Mouse (Mus musculus): Measurements from ENCODE around the gene Smad6.

Smad6 gene

DNA sequence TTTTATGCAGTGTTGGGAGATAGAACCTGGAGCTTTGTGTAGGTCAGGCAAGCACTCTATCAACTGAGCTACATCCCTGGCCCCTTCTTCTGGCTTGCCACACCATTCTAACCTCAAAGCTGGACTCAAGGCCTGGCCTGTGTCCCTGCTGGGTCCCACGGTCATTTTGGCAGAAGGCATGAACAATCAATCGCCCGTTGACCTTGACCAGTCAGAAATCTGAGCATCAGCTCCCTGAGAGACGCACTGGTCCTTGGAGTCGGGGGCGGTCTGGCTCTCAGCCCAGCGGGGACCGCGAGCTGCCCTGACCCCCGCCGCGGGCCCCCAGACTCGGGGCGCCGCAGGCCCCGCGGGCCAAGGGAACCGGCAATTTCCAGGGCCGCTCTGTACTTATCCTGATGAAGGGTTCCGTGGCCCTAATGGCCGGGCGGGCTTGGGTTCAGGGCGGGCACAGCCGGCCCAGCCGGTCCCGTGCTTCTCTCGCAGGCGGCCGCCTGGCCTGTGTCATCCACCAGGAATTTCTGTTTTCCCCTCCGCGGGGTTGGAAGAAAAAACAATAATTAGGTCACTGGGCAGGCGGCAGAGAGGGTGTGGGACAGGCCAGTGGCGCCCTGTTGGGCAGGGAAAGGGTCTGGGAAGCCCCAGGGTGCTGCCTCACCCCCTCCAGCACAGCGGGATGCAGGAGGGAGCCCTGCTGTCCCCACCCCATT, 94.4 kb downstream of the Smad6 start:
- no peak for TF ChIP-seq GATA4 (IDR thresholded peaks at IDR 0.05; ENCODE audit: insufficient replicate concordance, low read length)

- no peak for TF ChIP-seq GATA4 (IDR thresholded peaks at IDR 0.05; ENCODE audit: insufficient replicate concordance, low read length)
Observed at GRCm38 (mm10) chr9:63926377-63926776, 95.5 kb downstream of the Smad6 start.

DNA sequence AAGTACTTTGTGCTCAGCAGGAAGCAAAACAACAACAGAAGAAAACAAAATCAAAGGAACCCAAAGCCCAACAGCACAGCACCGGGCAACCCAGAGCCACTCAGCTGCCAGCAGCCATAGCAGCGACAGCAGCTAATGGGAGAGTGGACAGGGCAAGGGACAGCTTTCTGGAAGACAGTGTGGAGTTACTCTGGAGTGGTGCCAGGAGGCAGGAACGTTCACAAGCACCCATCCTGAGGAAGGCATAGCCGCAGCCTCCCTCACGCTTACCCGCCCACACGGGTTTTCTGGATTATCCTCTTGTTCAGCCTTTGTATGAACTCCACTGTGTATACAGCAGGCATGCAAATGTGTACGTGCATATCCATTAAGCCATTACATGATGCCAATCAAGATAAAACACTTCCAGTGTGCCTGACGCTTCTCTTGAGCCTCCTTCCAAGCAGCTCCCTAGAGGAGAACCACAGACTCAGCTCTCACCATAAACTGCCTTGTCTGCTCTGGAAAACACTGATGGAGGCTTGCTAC, 98.6 kb downstream of the Smad6 start:
- no peak for TF ChIP-seq GATA4 (IDR thresholded peaks at IDR 0.05; ENCODE audit: insufficient replicate concordance, low read length)

GRCm38 (mm10) chr9:63919708-63920107, 102.2 kb downstream of the Smad6 start:
- TF ChIP-seq GATA4 (IDR thresholded peaks at IDR 0.05; ENCODE audit: insufficient replicate concordance, low read length) = no peak

GRCm38 (mm10) chr9:63919001-63919555, 102.8 kb downstream of the Smad6 start:
- peak; percentile 72; the same call in 1 of the 2 replicates for TF ChIP-seq GATA4 (IDR thresholded peaks at IDR 0.05; ENCODE audit: insufficient replicate concordance, low read length)

DNA sequence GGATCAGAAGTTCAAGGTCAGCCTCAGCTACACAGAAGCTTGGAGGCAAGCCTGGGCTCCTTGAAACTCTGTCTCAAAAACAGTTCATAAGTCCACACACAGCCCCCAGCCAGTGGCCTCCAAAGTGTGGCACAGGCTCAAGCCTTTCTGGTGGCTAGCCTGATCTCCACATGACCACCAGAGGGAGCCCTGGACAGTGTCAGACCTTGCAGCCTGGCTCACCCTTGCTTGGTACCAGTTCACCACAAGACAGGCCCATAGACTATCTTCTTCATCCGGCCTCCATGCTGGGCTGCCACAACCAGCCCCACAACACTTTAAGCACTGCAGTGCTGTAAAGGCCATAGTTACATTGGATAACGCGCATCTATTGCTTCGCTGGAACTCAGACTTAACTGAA, 103.6 kb downstream of the Smad6 start:
- TF ChIP-seq GATA4 (IDR thresholded peaks at IDR 0.05; ENCODE audit: insufficient replicate concordance, low read length) = no peak

DNA sequence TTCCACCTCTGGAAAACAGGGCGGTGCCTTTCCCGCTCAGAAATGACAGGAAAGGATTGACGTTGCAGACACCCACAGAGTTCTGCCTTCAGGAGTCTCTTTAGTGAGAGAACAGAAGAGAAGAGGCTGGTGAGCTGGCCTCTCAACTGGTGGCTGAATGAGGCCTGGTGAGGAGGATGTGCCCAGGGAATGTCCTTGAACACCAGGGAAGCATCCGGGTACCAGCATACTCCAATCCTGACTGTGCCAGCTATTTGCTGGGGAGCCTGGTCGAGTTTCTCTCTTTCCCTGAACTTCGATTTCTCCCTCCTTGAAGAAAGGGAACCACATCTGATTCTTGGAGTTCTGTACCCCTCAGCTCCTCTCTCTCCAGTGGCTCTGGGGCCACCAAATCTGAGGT, 105.4 kb downstream of the Smad6 start:
- no peak for TF ChIP-seq GATA4 (IDR thresholded peaks at IDR 0.05; ENCODE audit: insufficient replicate concordance, low read length)

DNA sequence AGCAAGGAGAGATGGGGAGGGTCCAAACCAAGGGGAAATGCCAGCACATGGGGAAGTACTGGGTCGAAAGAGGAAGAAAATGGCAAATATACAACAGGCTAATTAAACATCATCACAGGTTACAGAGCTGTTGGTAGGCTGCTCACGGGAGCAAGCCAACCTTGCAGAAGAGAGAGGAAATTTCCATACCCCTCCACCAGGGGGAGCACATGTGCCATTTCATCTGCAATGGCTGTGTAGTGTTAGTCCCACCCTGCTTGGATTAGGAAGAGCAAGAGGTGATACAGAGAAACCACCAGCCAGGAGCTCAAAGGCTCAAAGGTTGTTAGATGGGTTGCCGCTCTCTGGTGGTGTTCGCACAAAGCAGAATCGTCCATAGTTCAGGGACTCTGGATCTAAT, 105.9 kb downstream of the Smad6 start:
- TF ChIP-seq GATA4 (IDR thresholded peaks at IDR 0.05; ENCODE audit: insufficient replicate concordance, low read length) = no peak

GRCm38 (mm10) chr9:63914944-63915343, 106.9 kb downstream of the Smad6 start:
- TF ChIP-seq GATA4 (IDR thresholded peaks at IDR 0.05; ENCODE audit: insufficient replicate concordance, low read length) = no peak

- no peak for TF ChIP-seq GATA4 (IDR thresholded peaks at IDR 0.05; ENCODE audit: insufficient replicate concordance, low read length)
Observed at GRCm38 (mm10) chr9:63912051-63912450, 109.8 kb downstream of the Smad6 start.

- TF ChIP-seq GATA4 (IDR thresholded peaks at IDR 0.05; ENCODE audit: insufficient replicate concordance, low read length) = no peak
Observed at GRCm38 (mm10) chr9:63909618-63910017, 112.2 kb downstream of the Smad6 start.

GRCm38 (mm10) chr9:63904543-63904942, 117.3 kb downstream of the Smad6 start:
- no peak for TF ChIP-seq GATA4 (IDR thresholded peaks at IDR 0.05; ENCODE audit: insufficient replicate concordance, low read length)

Measured in liver, adult (tissue).